Comparison of ENCODE assay signal across 11 mouse cellular contexts in genomic region chr14:31564452-31565179, GRCm38 (mm10). TPM values are rescaled to one million over a fixed set of nuclear protein-coding genes. Genes with fewer than 3 reads are reported as not detected.
DNase-seq lines count a peak whose midpoint lies in the region; ATAC-seq and TF ChIP-seq lines count a peak whose summit lies in the region.
"Had no signal": no experiment of that assay in that cellular context is flagged by ENCODE, and none has a peak within 500 bp of the region (broad histone marks: within the 10 kb centered on the region; RNA-seq: fewer than 3 reads in every experiment).

No protein-coding gene starts in this region.

- no peak overlapping the region for H3K9ac ChIP-seq in hindbrain, embryonic 12.5 days
- H3K9ac ChIP-seq in embryonic facial prominence, embryonic 11.5 days (replicated peaks; ENCODE audit: low read length), result no peak overlapping the region
- H3K9ac ChIP-seq in hindbrain, postnatal 0 days (replicated peaks; ENCODE audit: low read length), result no peak overlapping the region
- H3K9ac ChIP-seq in liver, postnatal 0 days (replicated peaks), result no peak overlapping the region
- no peak overlapping the region for H3K9ac ChIP-seq in midbrain, embryonic 16.5 days (ENCODE audit: low read depth, low read length)
- H3K9ac ChIP-seq: neural tube, embryonic 13.5 days had no signal

- H3K4me1 ChIP-seq in hindbrain, embryonic 10.5 days (replicated peaks), result peaks cover 30% of the 10 kb centered on the region
- H3K4me1 ChIP-seq in hindbrain, embryonic 12.5 days, result peaks cover 12% of the 10 kb centered on the region
- H3K4me1 ChIP-seq in embryonic facial prominence, embryonic 11.5 days (ENCODE audit: control insufficient read depth, insufficient read depth, low read length), result peaks cover 3% of the 10 kb centered on the region; the same call in 1 of the 2 replicates
- H3K4me1 ChIP-seq in hindbrain, postnatal 0 days (ENCODE audit: insufficient read depth, low read length), result 0 out of 2 replicates have a peak, but pooled peaks cover 4% of the 10 kb centered on the region
- H3K4me1 ChIP-seq in liver, postnatal 0 days (ENCODE audit: insufficient read depth), result peaks cover 19% of the 10 kb centered on the region
- H3K4me1 ChIP-seq in midbrain, embryonic 16.5 days (ENCODE audit: control insufficient read depth, insufficient read depth, low read length), result no peaks in the 10 kb centered on the region

- H3K27me3 ChIP-seq in hindbrain, embryonic 10.5 days (ENCODE audit: insufficient read depth, poor library complexity, severe bottlenecking), result no peaks in the 10 kb centered on the region
- no peaks in the 10 kb centered on the region for H3K27me3 ChIP-seq in hindbrain, embryonic 12.5 days
- no peaks in the 10 kb centered on the region for H3K27me3 ChIP-seq in embryonic facial prominence, embryonic 11.5 days (ENCODE audit: control insufficient read depth, insufficient read depth, low read length)
- H3K27me3 ChIP-seq in hindbrain, postnatal 0 days (ENCODE audit: insufficient read depth, low read length), result no peaks in the 10 kb centered on the region
- H3K27me3 ChIP-seq in liver, postnatal 0 days (ENCODE audit: insufficient read depth, low read length), result no peaks in the 10 kb centered on the region
- H3K27me3 ChIP-seq in midbrain, embryonic 16.5 days (ENCODE audit: control insufficient read depth, insufficient read depth, low read depth, low read length), result no peaks in the 10 kb centered on the region
- H3K27me3 ChIP-seq: neural tube, embryonic 13.5 days had no signal

- TF ChIP-seq CTCF in hindbrain, postnatal 0 days (IDR thresholded peaks at IDR 0.05; ENCODE audit: low read depth), result no peak
- TF ChIP-seq CTCF in liver, postnatal 0 days (IDR thresholded peaks at IDR 0.05; ENCODE audit: low read depth), result peak; percentile 16; the same call in 1 of the 2 replicates

- no peak for ATAC-seq in hindbrain, embryonic 12.5 days (ENCODE audit: low FRiP score)
- ATAC-seq in embryonic facial prominence, embryonic 11.5 days (replicated peaks; ENCODE audit: insufficient number of reproducible peaks, low FRiP score, low TSS enrichment, low read depth), result no peak
- no peak for ATAC-seq in hindbrain, postnatal 0 days
- no peak for ATAC-seq in liver, postnatal 0 days
- no peak for ATAC-seq in midbrain, embryonic 16.5 days

- no peaks in the 10 kb centered on the region for H3K36me3 ChIP-seq in hindbrain, embryonic 10.5 days
- no peaks in the 10 kb centered on the region for H3K36me3 ChIP-seq in hindbrain, embryonic 12.5 days
- H3K36me3 ChIP-seq in embryonic facial prominence, embryonic 11.5 days (replicated peaks; ENCODE audit: control insufficient read depth, insufficient read depth, low read depth, low read length), result no peaks in the 10 kb centered on the region
- no peaks in the 10 kb centered on the region for H3K36me3 ChIP-seq in hindbrain, postnatal 0 days (ENCODE audit: insufficient read depth, low read length)
- H3K36me3 ChIP-seq in liver, postnatal 0 days (replicated peaks; ENCODE audit: insufficient read depth, low read length), result no peaks in the 10 kb centered on the region
- no peaks in the 10 kb centered on the region for H3K36me3 ChIP-seq in midbrain, embryonic 16.5 days (ENCODE audit: control insufficient read depth, insufficient read depth, low read length)
- H3K36me3 ChIP-seq: neural tube, embryonic 13.5 days had no signal

- H3K27ac ChIP-seq in hindbrain, embryonic 10.5 days, result peak overlapping the region; percentile 31; the same call in 1 of the 2 replicates
- no peak overlapping the region for H3K27ac ChIP-seq in hindbrain, embryonic 12.5 days
- 0 out of 2 replicates have a peak overlapping the region, but pooled peaks have one; percentile 16 for H3K27ac ChIP-seq in embryonic facial prominence, embryonic 11.5 days (replicated peaks; ENCODE audit: low read depth, low read length)
- no peak overlapping the region for H3K27ac ChIP-seq in hindbrain, postnatal 0 days
- no peak overlapping the region for H3K27ac ChIP-seq in liver, postnatal 0 days (ENCODE audit: low read depth)
- H3K27ac ChIP-seq in midbrain, embryonic 16.5 days (ENCODE audit: low read length), result no peak overlapping the region
- H3K27ac ChIP-seq: neural tube, embryonic 13.5 days had no signal

- no peak overlapping the region for H3K4me3 ChIP-seq in hindbrain, embryonic 10.5 days
- no peak overlapping the region for H3K4me3 ChIP-seq in hindbrain, embryonic 12.5 days
- no peak overlapping the region for H3K4me3 ChIP-seq in embryonic facial prominence, embryonic 11.5 days (ENCODE audit: low read depth, low read length)
- no peak overlapping the region for H3K4me3 ChIP-seq in hindbrain, postnatal 0 days (ENCODE audit: low read length)
- H3K4me3 ChIP-seq in liver, postnatal 0 days (ENCODE audit: low read depth, low read length), result no peak overlapping the region
- no peak overlapping the region for H3K4me3 ChIP-seq in midbrain, embryonic 16.5 days (ENCODE audit: low read depth, low read length)
- H3K4me3 ChIP-seq: neural tube, embryonic 13.5 days had no signal

- no peak overlapping the region for H3K4me2 ChIP-seq in hindbrain, embryonic 12.5 days (replicated peaks)
- H3K4me2 ChIP-seq in embryonic facial prominence, embryonic 11.5 days (ENCODE audit: low read depth, low read length), result no peak overlapping the region
- no peak overlapping the region for H3K4me2 ChIP-seq in hindbrain, postnatal 0 days (ENCODE audit: low read depth, low read length)
- H3K4me2 ChIP-seq in liver, postnatal 0 days (ENCODE audit: low read depth, low read length), result no peak overlapping the region
- H3K4me2 ChIP-seq in midbrain, embryonic 16.5 days (ENCODE audit: low read length), result no peak overlapping the region
- H3K4me2 ChIP-seq: neural tube, embryonic 13.5 days had no signal

- 42% methylated on average over 6 of the region's 6 CpGs for WGBS in hindbrain, embryonic 10.5 days
- 25% methylated on average over 6 of the region's 6 CpGs for WGBS in hindbrain, embryonic 12.5 days
- 14% methylated on average over 6 of the region's 6 CpGs for WGBS in embryonic facial prominence, embryonic 11.5 days
- 27% methylated on average over 6 of the region's 6 CpGs for WGBS in hindbrain, postnatal 0 days
- 70% methylated on average over 6 of the region's 6 CpGs for whole genome bisulfite sequencing in liver, postnatal 0 days (ENCODE audit: insufficient replicate concordance)
- 33% methylated on average over 6 of the region's 6 CpGs for whole genome bisulfite sequencing in midbrain, embryonic 16.5 days

- TF ChIP-seq EP300 in liver, postnatal 0 days (IDR thresholded peaks at IDR 0.05; ENCODE audit: low read depth), result no peak

- peak; percentile 67 for DNase-seq in hindbrain, embryonic 10.5 days (ENCODE audit: low spot score)
- peak; percentile 59 for DNase-seq in embryonic facial prominence, embryonic 11.5 days (ENCODE audit: low spot score)
- DNase-seq in hindbrain, postnatal 0 days (ENCODE audit: low spot score), result peak; percentile 11
- no peak for DNase-seq in liver, postnatal 0 days
- DNase-seq in left cerebral cortex, postnatal 10 days (ENCODE audit: extremely low spot score in 1 of 2, low spot score in 2 of 2), result no peak
- DNase-seq in spleen, postnatal 4 days (ENCODE audit: low spot score in 2 of 2), result no peak

- H3K9me3 ChIP-seq in hindbrain, embryonic 10.5 days, result no peaks in the 10 kb centered on the region
- H3K9me3 ChIP-seq in hindbrain, embryonic 12.5 days (replicated peaks), result no peaks in the 10 kb centered on the region
- no peaks in the 10 kb centered on the region for H3K9me3 ChIP-seq in embryonic facial prominence, embryonic 11.5 days (replicated peaks; ENCODE audit: control insufficient read depth, low read length)
- H3K9me3 ChIP-seq in hindbrain, postnatal 0 days (ENCODE audit: low read length), result no peaks in the 10 kb centered on the region
- H3K9me3 ChIP-seq in liver, postnatal 0 days (ENCODE audit: low read length), result no peaks in the 10 kb centered on the region
- no peaks in the 10 kb centered on the region for H3K9me3 ChIP-seq in midbrain, embryonic 16.5 days (replicated peaks; ENCODE audit: control insufficient read depth, low read length, poor library complexity, severe bottlenecking)
- H3K9me3 ChIP-seq: neural tube, embryonic 13.5 days had no signal

- intact Hi-C loops in left cerebral cortex, postnatal 10 days (cut with DNase I), result no loop called here

RNA-seq across cellular contexts. Expression of gene Colq, which starts 26.5 kb away (rescaled TPM):
- polyA plus RNA-seq in hindbrain, embryonic 10.5 days (2016; fragmentation: Nextera tagmentation; extraction: Ambion mirVana), result 0.05 TPM in 1 of 2 replicates, not detected in the other
- polyA plus RNA-seq in hindbrain, embryonic 12.5 days (2016; fragmentation: Nextera tagmentation; extraction: Ambion mirVana), result 0.18 and 0.65 TPM in 2 replicates
- polyA plus RNA-seq in embryonic facial prominence, embryonic 11.5 days (2014; fragmentation: Nextera tagmentation; extraction: Ambion mirVana), result 0.35 and 0.86 TPM in 2 replicates
- total RNA-seq in hindbrain, postnatal 0 days (2014; rRNA removed), result 0.47 and 0.63 TPM in 2 replicates
- 0.79 and 0.80 TPM in 2 replicates for polyA plus RNA-seq in hindbrain, postnatal 0 days (2015; fragmentation: Nextera tagmentation; extraction: Ambion mirVana)
- polyA plus RNA-seq in liver, postnatal 0 days (2015; fragmentation: Nextera tagmentation; extraction: Ambion mirVana), result 0.29 and 0.52 TPM in 2 replicates
- 1 to 10 TPM; 2.0 to 3.3 TPM for total RNA-seq in left cerebral cortex, postnatal 10 days (2021)
- polyA plus RNA-seq in midbrain, embryonic 16.5 days (2015; fragmentation: Nextera tagmentation; extraction: Ambion mirVana), result not detected in 2 replicates
- total RNA-seq: common myeloid progenitor, adult 5-6 weeks had no signal
- polyA plus RNA-seq: C2C12 had no signal

Comparison
In these comparisons a context has a peak if more than half of its experiments do, and no peak if none do; other contexts are left out.
1. H3K27ac ChIP-seq: peak in hindbrain, embryonic 10.5 days (single experiment) and embryonic facial prominence, embryonic 11.5 days (single experiment); none in hindbrain, embryonic 12.5 days (single experiment), hindbrain, postnatal 0 days (single experiment), liver, postnatal 0 days (single experiment) and midbrain, embryonic 16.5 days (single experiment).
2. DNase-seq: peak in hindbrain, embryonic 10.5 days (single experiment), embryonic facial prominence, embryonic 11.5 days (single experiment) and hindbrain, postnatal 0 days (single experiment); none in liver, postnatal 0 days (single experiment), left cerebral cortex, postnatal 10 days (0 of 2) and spleen, postnatal 4 days (0 of 2).